Mouse (Mus musculus) embryonic fibroblast, embryonic 13.5 days (primary cell): ENCODE measurements around the gene Apoh.

Experiments used
- CTCF ChIP-seq: IDR thresholded peaks from 2 replicates; pipeline ENCODE4 v1.5.1; 2011; ENCODE audit warnings: mild to moderate bottlenecking, control low read depth, low read length, moderate library complexity, borderline replicate concordance; ENCODE audit not compliant: insufficient read depth
- POLR2A ChIP-seq: IDR thresholded peaks from 2 replicates; pipeline ENCODE4 v1.6.1; 2011; ENCODE audit warnings: low read depth, mild to moderate bottlenecking, control low read depth, low read length, moderate library complexity

DNA sequence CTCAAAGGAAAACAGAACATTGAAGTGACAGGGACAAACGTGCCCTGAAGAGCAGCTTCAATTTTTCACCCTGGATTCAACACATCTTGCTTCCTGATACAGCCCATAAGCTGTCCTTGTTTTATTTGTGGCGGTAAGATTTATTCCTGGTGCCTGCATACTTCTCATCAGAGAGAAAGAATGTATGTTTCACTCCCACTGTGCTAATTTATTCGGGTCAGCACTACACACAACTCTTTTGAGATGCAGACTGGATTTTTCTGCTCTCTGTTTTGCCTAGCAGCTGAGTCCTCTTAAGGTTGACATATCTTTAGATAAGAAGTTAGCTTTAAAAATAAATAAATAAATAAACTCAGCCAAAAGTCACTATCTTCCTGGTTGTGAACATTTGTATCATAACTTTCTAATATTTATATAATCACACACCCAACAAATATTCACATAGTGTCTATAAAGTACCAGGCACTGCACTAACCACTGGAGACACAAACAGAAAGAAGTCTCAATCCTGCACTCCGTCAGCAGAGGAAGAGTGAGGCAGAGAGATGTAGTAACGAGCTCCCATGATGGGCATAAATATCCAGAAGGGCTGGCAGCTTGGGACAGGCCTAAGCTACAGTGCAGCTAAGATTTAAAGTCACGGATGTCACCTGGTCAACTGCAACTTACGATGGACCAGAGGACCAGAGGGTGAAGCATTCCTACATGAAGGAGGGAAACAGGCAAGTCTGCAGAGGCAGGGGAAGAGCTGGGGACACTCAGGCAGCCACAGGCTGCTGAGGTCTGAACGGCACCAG, 9.4 kb upstream of the Apoh start:
- TF ChIP-seq POLR2A, result no peak
- no peak for TF ChIP-seq CTCF
